18 mouse cellular contexts compared by ENCODE assay signal in the genomic region with DNA sequence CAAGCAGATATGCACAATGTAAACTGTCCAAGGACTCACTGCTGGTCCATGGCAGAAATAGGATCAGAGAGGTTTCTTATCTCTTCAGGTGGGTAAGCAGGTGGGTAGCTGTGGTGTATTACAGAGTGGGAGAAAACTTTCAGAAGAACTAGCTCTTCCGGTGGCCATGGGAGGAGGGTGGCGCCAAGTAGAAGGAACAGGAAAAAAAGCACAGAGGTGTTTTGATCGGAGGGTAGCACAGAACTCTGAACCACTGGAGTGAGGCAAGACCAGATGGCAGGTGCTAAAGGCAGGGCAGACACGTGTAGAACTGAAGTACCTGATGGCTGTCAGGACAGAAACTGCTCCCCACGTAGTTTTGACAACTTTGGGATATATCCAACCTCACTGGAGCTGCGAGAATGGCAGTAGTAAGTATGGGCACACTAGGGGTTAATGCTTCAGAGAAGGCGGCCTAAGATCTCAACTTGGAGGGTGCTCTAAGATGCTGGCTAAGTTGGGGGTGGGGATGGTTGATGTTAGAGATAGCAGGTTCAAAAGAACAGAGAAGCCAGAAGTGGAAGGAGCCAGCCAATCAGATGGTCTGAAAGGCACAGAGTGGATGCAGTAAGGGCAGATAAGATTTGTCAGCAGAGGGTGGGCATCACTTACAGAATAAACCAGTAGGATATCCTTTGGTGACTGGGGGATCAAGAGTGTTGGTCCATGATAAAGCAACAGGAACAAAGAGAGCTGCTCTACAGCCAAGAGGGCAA. TPM values are rescaled to one million over a fixed set of nuclear protein-coding genes. Genes with fewer than 3 reads are reported as not detected.
DNase-seq lines count a peak whose midpoint lies in the region; ATAC-seq lines count a peak whose summit lies in the region.
"Had no signal": no experiment of that assay in that cellular context is flagged by ENCODE, and none has a peak within 500 bp of the region (broad histone marks: within the 10 kb centered on the region; RNA-seq: fewer than 3 reads in every experiment).

No protein-coding gene starts in this region.

- H3K9me3 ChIP-seq in forebrain, embryonic 13.5 days (replicated peaks): no peaks in the 10 kb centered on the region
- H3K9me3 ChIP-seq: hindbrain, embryonic 15.5 days; limb, embryonic 13.5 days; midbrain, embryonic 12.5 days; stomach, embryonic 15.5 days had no signal

- H3K4me3 ChIP-seq in forebrain, embryonic 13.5 days: no peak overlapping the region
- H3K4me3 ChIP-seq: hindbrain, embryonic 15.5 days; left cerebral cortex, adult 2 months; limb, embryonic 13.5 days; midbrain, embryonic 12.5 days; myocyte; stomach, embryonic 15.5 days had no signal

- no peak overlapping the region for H3K27ac ChIP-seq in forebrain, embryonic 13.5 days
- H3K27ac ChIP-seq: hindbrain, embryonic 15.5 days; left cerebral cortex, adult 2 months; limb, embryonic 13.5 days; midbrain, embryonic 12.5 days; stomach, embryonic 15.5 days had no signal

- no peak overlapping the region for H3K9ac ChIP-seq in forebrain, embryonic 13.5 days
- H3K9ac ChIP-seq: forebrain, postnatal 0 days; hindbrain, embryonic 15.5 days; limb, embryonic 13.5 days; midbrain, embryonic 12.5 days; stomach, embryonic 15.5 days had no signal

- H3K4me2 ChIP-seq in forebrain, embryonic 13.5 days: no peak overlapping the region
- H3K4me2 ChIP-seq: hindbrain, embryonic 15.5 days; limb, embryonic 13.5 days; midbrain, embryonic 12.5 days; stomach, embryonic 15.5 days had no signal

- no peaks in the 10 kb centered on the region for H3K36me3 ChIP-seq in forebrain, embryonic 13.5 days (ENCODE audit: poor library complexity, severe bottlenecking)
- H3K36me3 ChIP-seq: hindbrain, embryonic 15.5 days; limb, embryonic 13.5 days; midbrain, embryonic 12.5 days; stomach, embryonic 15.5 days had no signal

- DNase-seq in spleen, postnatal 36 days (ENCODE audit: low spot score in 2 of 2): peak; percentile 29 to 38
- no peak for DNase-seq in spleen, postnatal 4 days (ENCODE audit: low spot score in 2 of 2)
- peak; percentile 61 for DNase-seq in induced T-regulatory cell, adult 2 months (ENCODE audit: low read depth)
- DNase-seq in naive thymus-derived CD4-positive, alpha-beta T cell, adult 2 months (ENCODE audit: low read depth): peak; percentile 61
- no peak for DNase-seq in embryo, embryonic 11 days
- DNase-seq in layer of hippocampus, adult 9-11 months: no peak
- DNase-seq: adrenal gland, postnatal 36 days; forebrain, postnatal 0 days; kidney, adult 8-10 months; lung, postnatal 10 days; right cerebral cortex, postnatal 14 days had no signal

- WGBS in forebrain, embryonic 13.5 days: 83% methylated on average over 7 of the region's 7 CpGs

- H3K27me3 ChIP-seq in forebrain, embryonic 13.5 days: peaks cover 4% of the 10 kb centered on the region; the same call in 1 of the 2 replicates
- H3K27me3 ChIP-seq: stomach, embryonic 15.5 days had no signal

- ATAC-seq in forebrain, embryonic 13.5 days: no peak
- ATAC-seq: forebrain, postnatal 0 days had no signal

- H3K4me1 ChIP-seq in forebrain, embryonic 13.5 days: no peaks in the 10 kb centered on the region
- H3K4me1 ChIP-seq: hindbrain, embryonic 15.5 days; limb, embryonic 13.5 days; stomach, embryonic 15.5 days had no signal

RNA-seq across cellular contexts. Expression of a gene that starts 8.7 kb away (rescaled TPM):
- 3.0 and 3.4 TPM in 2 replicates for polyA plus RNA-seq in forebrain, embryonic 13.5 days (2015; fragmentation: Nextera tagmentation; extraction: Ambion mirVana)

Comparison
In these comparisons a context has a peak if more than half of its experiments do, and no peak if none do; other contexts are left out.
1. DNase-seq: peak in spleen, postnatal 36 days (2 of 2), induced T-regulatory cell, adult 2 months (single experiment) and naive thymus-derived CD4-positive, alpha-beta T cell, adult 2 months (single experiment); none in spleen, postnatal 4 days (0 of 2), embryo, embryonic 11 days (single experiment) and layer of hippocampus, adult 9-11 months (single experiment).